Mouse (Mus musculus) testis, adult 2 months (tissue): ENCODE data around the gene Tesk2. TPM values are rescaled to one million over a fixed set of nuclear protein-coding genes. Genes with fewer than 3 reads are reported as not detected.

ENCODE experiments used
- H3K27ac ChIP-seq: fragments of 200-500 bp; 2 replicates; pipeline ENCODE4 v1.5.1; 2012; ENCODE audit warnings: low read depth, low read length; ENCODE audit not compliant: control insufficient read depth, insufficient read depth
- H3K27me3 ChIP-seq: fragments of 200-500 bp; 2 replicates; pipeline ENCODE4 v1.6.1; 2012; ENCODE audit warnings: mild to moderate bottlenecking, low read length, moderate library complexity; ENCODE audit not compliant: control insufficient read depth, insufficient read depth
- H3K36me3 ChIP-seq: fragments of 200-500 bp; 2 replicates; pipeline ENCODE4 v1.6.1; 2012; ENCODE audit warnings: mild to moderate bottlenecking, low read length; ENCODE audit not compliant: control insufficient read depth, insufficient read depth
- H3K4me1 ChIP-seq: fragments of 200-500 bp; 2 replicates; pipeline ENCODE4 v1.6.1; 2012; ENCODE audit warnings: low read length; ENCODE audit not compliant: control insufficient read depth, insufficient read depth
- H3K4me3 ChIP-seq: fragments of 200-500 bp; 2 replicates; pipeline ENCODE4 v1.5.1; 2012; ENCODE audit warnings: low read depth, mild to moderate bottlenecking, low read length, moderate library complexity, mixed read lengths; ENCODE audit not compliant: control insufficient read depth
- CTCF ChIP-seq: fragments of 200-500 bp; IDR thresholded peaks from 2 replicates; pipeline ENCODE4 v1.5.1; 2012; ENCODE audit warnings: low read depth, mild to moderate bottlenecking, inconsistent platforms, low read length, moderate library complexity; ENCODE audit not compliant: control insufficient read depth, insufficient read depth, insufficient replicate concordance
- POLR2A ChIP-seq: fragments of 200-500 bp; IDR thresholded peaks from 2 replicates; pipeline ENCODE4 v1.6.1; 2012; ENCODE audit warnings: low read depth, mild to moderate bottlenecking, inconsistent platforms, low read length, moderate library complexity; ENCODE audit not compliant: control insufficient read depth
- polyA plus RNA-seq: library from polyadenylated mRNA; depleted of rRNA; stranded (reverse); fragments of >200 nt; gene quantifications from 2 replicates; pipeline ENCODE4 v1.2.3, GENCODE M21; 2012

Tesk2 gene
- polyA plus RNA-seq, 1 experiment = 35.0 TPM

GRCm38 (mm10) chr4:116700964-116701363 is 19.8 kb upstream of the Tesk2 start:
- no peak overlapping the region for H3K27ac ChIP-seq
- no peaks in the 10 kb centered on the region for H3K27me3 ChIP-seq
- TF ChIP-seq CTCF = no peak
- no peak for TF ChIP-seq POLR2A
- no peaks in the 10 kb centered on the region for H3K4me1 ChIP-seq
- no peak overlapping the region for H3K4me3 ChIP-seq
- no peaks in the 10 kb centered on the region for H3K36me3 ChIP-seq

DNA sequence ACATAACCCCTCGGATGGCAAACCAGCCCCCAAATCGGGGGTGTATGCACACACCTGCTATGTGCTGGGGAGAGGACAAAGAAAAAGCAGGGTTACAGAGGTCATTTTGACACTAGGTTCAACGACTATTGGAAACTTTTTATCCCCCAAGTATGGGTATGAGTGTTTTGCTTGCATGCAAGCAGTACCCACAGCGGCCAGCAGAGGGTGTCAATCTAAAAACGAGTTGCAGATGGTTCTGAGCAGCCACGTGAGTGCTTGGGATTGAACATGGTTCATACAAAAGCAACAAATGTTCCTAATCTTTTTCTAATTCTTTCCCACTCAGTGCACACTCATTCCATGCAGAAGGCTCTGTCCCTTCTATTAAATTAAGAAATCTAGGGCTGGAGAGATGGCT is 16.9 kb upstream of the Tesk2 start:
- TF ChIP-seq POLR2A (no peak), CTCF (peak; percentile 73)
- H3K4me3 ChIP-seq = peak overlapping the region; percentile 38; the same call in 1 of the 2 replicates
- 0 out of 2 replicates have a peak overlapping the region, but pooled peaks have one; percentile 6 for H3K27ac ChIP-seq
- H3K36me3 ChIP-seq = no peaks in the 10 kb centered on the region; the same call in 1 of the 2 replicates
- H3K4me1 ChIP-seq = no peaks in the 10 kb centered on the region
- no peaks in the 10 kb centered on the region for H3K27me3 ChIP-seq

GRCm38 (mm10) chr4:116707666-116708065 is 13.1 kb upstream of the Tesk2 start:
- no peak for TF ChIP-seq POLR2A
- no peak for TF ChIP-seq CTCF
- no peaks in the 10 kb centered on the region for H3K4me1 ChIP-seq
- H3K27me3 ChIP-seq = no peaks in the 10 kb centered on the region
- H3K4me3 ChIP-seq = peak overlapping the region; percentile 100
- H3K27ac ChIP-seq = peak overlapping the region; percentile 99
- peaks cover 1% of the 10 kb centered on the region for H3K36me3 ChIP-seq

GRCm38 (mm10) chr4:116708201-116708764 is 12.5 kb upstream of the Tesk2 start, which contains the start of the genes Mmachc and Ccdc163:
Mmachc (minus strand) TSS chr4:116708406.
Ccdc163 (plus strand) TSS chr4:116708509.
- TF ChIP-seq CTCF (no peak), POLR2A (peak; percentile 88)
- H3K27ac ChIP-seq = peak within 1 kb of the TSS; percentile 99
- peaks cover 1% of the 10 kb centered on the region for H3K36me3 ChIP-seq
- H3K27me3 ChIP-seq = no peaks in the 10 kb centered on the region
- no peaks in the 10 kb centered on the region for H3K4me1 ChIP-seq
- H3K4me3 ChIP-seq = peak within 1 kb of the TSS; percentile 100

GRCm38 (mm10) chr4:116708791-116709390 is 11.9 kb upstream of the Tesk2 start:
- Histone ChIP-seq H3K27me3 (no peaks in the 10 kb centered on the region), H3K4me3 (peak overlapping the region; percentile 100), H3K27ac (peak overlapping the region; percentile 99), H3K4me1 (no peaks in the 10 kb centered on the region), H3K36me3 (peaks cover 1% of the 10 kb centered on the region)
- TF ChIP-seq POLR2A (no peak), CTCF (no peak)

DNA sequence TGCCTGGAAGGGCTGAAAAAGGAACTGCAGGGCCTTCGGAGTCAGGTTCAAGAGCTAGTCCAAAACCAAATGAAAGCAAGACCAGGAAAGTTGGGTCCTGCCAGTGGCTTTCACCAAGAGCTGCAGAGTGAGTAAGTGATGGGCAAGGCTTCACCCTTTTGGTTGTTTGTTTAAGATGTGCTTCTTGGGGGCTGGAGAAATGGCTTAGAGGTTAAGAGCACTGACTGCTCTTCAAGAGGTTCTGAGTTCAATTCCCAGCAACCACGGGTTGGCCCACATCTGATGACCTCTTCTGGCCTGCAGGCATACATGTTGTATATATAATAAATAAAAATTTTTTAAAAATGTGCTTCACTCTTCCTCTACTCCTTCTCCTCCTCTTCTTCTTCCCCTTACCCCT is 10.6 kb upstream of the Tesk2 start:
- H3K4me1 ChIP-seq = no peaks in the 10 kb centered on the region
- no peak for TF ChIP-seq CTCF
- no peak for TF ChIP-seq POLR2A
- no peaks in the 10 kb centered on the region for H3K27me3 ChIP-seq
- H3K36me3 ChIP-seq = peaks cover 1% of the 10 kb centered on the region
- H3K4me3 ChIP-seq = peak overlapping the region; percentile 90
- H3K27ac ChIP-seq = no peak overlapping the region

DNA sequence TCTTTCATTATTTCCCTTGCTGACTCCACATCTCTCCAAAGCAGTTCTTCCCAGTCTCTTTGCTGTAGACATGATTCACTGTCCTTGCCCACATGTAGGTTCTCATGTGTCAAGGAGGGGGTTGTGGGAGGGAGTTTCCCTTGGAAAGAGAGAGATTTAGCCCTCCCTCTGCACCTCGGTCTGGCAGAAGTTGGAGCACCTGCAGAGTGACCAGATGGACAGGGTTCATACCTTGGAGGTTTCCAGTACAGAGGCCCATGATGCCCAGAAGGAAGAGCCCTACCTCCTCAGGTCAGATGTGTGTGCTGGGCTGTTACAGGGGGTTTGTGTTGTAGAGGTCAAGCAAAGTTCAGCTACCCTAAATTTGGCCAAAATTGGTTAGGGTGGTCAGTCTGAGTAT is 8.2 kb upstream of the Tesk2 start:
- Histone ChIP-seq H3K27me3 (no peaks in the 10 kb centered on the region), H3K4me1 (no peaks in the 10 kb centered on the region)

DNA sequence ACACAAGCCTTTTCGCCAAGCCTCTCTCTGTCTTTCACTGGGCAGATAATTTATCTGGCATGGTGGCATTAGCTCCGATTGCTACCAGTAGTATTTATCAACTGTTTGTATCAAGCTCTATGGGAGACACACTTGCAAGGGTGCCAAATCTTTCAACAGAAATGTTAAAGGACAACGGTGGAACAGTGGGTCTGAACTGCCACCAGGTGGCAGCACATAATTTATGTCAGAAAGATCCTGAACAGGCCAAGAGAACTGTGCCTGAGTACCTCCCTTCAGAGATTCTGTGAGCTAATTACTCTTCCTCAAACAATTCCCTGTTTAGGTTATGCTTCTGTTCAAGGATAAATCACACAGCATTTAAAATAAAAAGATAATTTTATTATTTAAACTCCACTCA is 1.4 kb upstream of the Tesk2 start:
- H3K36me3 ChIP-seq = no peaks in the 10 kb centered on the region; the same call in 1 of the 2 replicates
- no peaks in the 10 kb centered on the region for H3K27me3 ChIP-seq
- peak overlapping the region; percentile 31; the same call in 1 of the 2 replicates for H3K4me3 ChIP-seq
- TF ChIP-seq CTCF (no peak), POLR2A (no peak)
- 0 out of 2 replicates have a peak, but pooled peaks cover 2% of the 10 kb centered on the region for H3K4me1 ChIP-seq
- H3K27ac ChIP-seq = no peak overlapping the region

More for the DNA sequence above, 8.2 kb upstream of the Tesk2 start:
- no peak overlapping the region for H3K4me3 ChIP-seq
- H3K27ac ChIP-seq = no peak overlapping the region
- H3K36me3 ChIP-seq = peaks cover 1% of the 10 kb centered on the region; the same call in 1 of the 2 replicates
- TF ChIP-seq CTCF (no peak), POLR2A (no peak)
